Mouse (Mus musculus) layer of hippocampus, adult 2 months (tissue): ENCODE measurements around the gene Sec24a. TPM values are rescaled to one million over a fixed set of nuclear protein-coding genes. Genes with fewer than 3 reads are reported as not detected.
A peak's percentile ranks its signal among the peaks of the same experiment; 100 is the strongest.
"Not testable (repeated sequence)": the region's sequence is repeated elsewhere in the genome, so short reads cannot be mapped to it uniquely, and the experiment has no call there.

ENCODE experiments used
- DNase-seq, 2 experiments: peaks; one replicate each; pipeline ENCODE4 v3.0.0; 2022; ENCODE audit warnings: low spot score in 2 of 2
- H3K27ac ChIP-seq: fragments of 200-600 bp; 2 replicates; pipeline ENCODE4 v1.8.1; 2022
- H3K4me3 ChIP-seq: fragments of 200-600 bp; 2 replicates; pipeline ENCODE4 v1.8.1; 2022; ENCODE audit warnings: mild to moderate bottlenecking
- CTCF ChIP-seq: fragments of 200-600 bp; conservative IDR thresholded peaks from 2 replicates; pipeline ENCODE4 v1.8.1; 2022; ENCODE audit warnings: antibody characterized with exemption, mild to moderate bottlenecking, moderate library complexity
- long read RNA-seq, 2 experiments: library from polyadenylated mRNA; stranded (forward); transcript quantifications; one replicate each; pipeline ENCODE4 v2.0.0; 2021; ENCODE audit warnings: borderline mapping rate in 2 of 2
- total RNA-seq, 2 experiments: library from RNA; stranded (reverse); gene quantifications; 2 replicates each; pipeline ENCODE4 v1.2.3; 2021

Sec24a gene
- total RNA-seq, result 10 to 100 TPM; 17.6 to 21.6 TPM
- long read RNA-seq, experiment 1, partial matches to known transcripts, result 0 of 1 reads
- long read RNA-seq, experiment 1, other reads (novel, unspliced or antisense), result 1 of 1 reads
- long read RNA-seq, experiment 2, full-length matches to known transcripts, result 2 of 6 reads
- long read RNA-seq, experiment 2, partial matches to known transcripts, result 1 of 6 reads
- long read RNA-seq, experiment 2, other reads (novel, unspliced or antisense), result 3 of 6 reads

DNA sequence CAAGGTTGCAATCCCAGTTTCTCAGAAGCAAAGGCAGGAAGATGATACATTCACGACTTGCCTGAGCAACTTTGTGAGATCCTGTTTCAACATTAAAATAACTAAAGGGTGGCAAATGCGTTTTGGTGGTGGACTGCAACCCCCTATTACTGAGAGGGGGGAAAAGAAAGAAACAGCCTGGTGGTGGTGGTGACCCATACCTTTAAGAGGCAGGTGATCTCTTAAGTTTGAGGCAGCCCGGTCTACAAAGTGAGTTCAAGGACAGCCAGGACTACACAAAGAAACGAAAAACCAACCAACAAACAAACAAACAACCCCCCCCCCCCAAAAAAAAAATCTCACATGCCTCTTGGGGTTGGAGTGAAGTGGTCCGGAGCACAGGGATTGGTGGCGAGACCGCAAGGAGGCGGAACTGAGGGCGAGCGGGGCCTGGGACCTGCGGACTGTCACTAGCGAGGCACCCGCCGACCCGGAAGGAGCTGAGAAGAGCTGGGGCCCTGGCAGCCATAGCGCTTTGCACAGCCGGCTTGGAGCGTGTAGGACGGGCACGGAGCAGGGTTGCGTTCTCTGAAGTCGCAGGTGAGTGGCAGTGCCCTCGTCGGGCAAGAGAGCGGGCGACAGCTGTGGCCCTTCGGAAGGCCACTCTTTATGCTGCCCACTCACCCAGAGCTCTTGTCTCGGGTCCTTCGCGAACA, at the start of gene Sec24a, which contains the start of gene Sar1b:
Gene Sec24a (minus strand): TSS at position 422 of the 695 bp plus-strand sequence.
Gene Sar1b (plus strand): TSS at position 475 of the 695 bp plus-strand sequence.
- DNase-seq, result peak; percentile 76 to 84
- TF ChIP-seq CTCF, result peak; percentile 40
- Histone ChIP-seq H3K27ac (peak within 1 kb of the TSS; percentile 83), H3K4me3 (peak within 1 kb of the TSS; percentile 99)

DNA sequence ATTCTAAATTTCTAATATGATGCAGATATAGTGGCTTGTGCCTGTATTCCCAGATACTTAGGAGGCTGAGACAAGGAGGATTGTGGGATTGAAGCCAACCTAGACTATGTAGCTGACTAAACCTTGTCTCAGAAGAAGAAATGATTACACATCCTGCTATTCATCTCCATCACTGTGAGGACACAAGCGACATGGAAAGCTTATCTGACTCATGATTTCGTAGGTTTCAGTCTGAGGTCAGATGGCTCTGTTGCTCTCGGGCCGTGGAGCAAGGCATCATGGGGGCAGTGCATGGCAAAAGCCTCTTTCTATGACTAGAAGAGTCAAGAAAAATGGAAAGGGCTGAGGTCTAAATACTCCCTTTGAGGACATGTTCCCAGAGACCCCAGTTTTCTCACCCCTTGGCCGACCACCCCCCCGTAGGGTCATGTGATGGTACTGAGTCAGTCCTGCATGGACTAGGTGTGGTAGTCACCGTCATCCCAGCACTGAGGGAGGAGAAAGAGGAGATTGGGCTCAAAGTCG, 48.6 kb upstream of the Sec24a start:
- no peak for TF ChIP-seq CTCF
- Histone ChIP-seq H3K27ac (no peak overlapping the region), H3K4me3 (no peak overlapping the region)
- DNase-seq, result no peak

DNA sequence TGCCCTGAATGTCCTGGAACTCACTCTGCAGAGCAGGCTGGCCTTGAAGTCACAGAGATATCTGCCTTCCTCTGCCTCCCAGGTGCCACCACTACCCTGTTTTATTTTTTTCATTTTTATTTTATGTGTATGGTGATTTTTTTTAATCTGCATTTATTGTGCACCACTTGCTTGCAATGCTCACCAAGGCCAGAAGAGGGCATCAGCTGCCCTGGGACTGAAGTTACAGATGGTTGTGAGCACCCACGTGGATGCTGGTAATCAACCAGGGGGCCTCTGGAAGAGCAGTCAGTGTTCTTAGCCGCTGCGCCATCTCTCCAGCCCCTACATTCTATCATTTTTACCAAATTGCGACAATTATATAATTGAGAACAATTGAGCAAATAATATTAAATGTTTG, 47.8 kb upstream of the Sec24a start:
- no peak overlapping the region for H3K27ac ChIP-seq
- DNase-seq, result no peak
- no peak overlapping the region for H3K4me3 ChIP-seq
- peak; percentile 65 for TF ChIP-seq CTCF

DNA sequence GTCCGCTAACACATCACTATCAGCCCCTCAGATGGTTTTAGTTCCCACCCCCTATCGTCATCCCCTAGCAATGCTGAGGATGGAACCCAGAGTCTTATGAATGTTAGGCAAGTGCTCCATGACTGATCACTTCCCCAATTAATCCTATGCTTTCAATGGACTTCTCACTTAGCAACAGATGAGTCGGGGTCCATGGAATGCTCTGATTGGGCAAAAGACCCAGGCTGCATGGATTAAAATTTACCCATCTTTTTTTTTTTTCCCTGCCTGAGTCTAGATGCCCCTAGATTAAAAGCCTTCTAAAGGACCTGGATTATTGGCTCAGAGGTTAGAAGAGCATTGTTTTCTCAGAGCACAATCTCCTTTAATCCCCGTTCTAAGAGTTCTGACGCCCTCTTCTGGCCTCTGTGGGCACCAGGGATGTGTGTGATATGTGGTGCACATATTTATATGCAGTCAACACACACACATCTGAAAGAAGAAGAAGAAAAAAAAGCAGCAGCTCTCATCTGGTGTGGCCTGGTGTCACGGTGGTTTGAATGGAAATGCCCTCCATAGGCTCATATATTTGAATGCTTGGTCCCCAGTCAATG, 46.3 kb upstream of the Sec24a start:
- Histone ChIP-seq H3K4me3 (no peak overlapping the region), H3K27ac (no peak overlapping the region)
- peak; percentile 32 to 40 for DNase-seq
- TF ChIP-seq CTCF, result peak; percentile 49

DNA sequence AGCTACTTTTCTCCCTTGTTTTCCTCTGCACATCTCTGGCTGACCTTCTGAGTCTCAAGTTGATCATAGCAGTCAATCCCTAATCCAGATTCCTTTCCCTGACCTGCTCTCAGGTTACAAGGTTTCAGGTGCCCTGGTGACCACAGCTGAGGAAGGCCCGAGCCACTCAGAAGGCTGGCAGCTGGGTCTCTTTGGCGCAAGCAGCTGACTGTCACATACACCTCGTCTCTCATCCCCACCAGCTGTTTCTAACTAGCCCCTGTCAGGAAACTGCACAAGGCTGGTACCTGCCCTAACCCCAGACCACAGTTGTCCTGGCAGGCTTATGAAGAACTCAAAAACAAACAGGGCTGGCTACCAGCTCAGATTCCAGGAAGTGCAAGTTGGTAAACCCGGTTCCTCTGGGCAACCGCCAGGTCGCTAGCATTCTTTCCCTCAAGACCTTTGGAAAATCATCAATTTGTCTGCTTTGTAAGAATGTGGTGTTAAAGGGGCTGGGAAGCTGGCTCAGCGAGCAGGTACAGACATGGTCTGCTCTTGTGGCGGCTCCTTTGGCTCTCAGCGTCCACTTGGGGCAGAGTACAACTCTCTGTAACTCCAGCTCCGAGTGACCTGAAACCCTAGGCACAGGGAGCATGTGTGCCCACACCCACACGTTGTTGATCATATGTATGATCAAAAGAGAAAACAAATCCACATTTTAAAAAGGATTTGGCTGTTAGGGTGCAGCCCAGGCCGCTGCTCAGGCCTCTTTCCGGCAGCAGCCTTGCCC, 43.9 kb upstream of the Sec24a start:
- Histone ChIP-seq H3K27ac (no peak overlapping the region), H3K4me3 (no peak overlapping the region)
- no peak for DNase-seq
- TF ChIP-seq CTCF, result no peak

DNA sequence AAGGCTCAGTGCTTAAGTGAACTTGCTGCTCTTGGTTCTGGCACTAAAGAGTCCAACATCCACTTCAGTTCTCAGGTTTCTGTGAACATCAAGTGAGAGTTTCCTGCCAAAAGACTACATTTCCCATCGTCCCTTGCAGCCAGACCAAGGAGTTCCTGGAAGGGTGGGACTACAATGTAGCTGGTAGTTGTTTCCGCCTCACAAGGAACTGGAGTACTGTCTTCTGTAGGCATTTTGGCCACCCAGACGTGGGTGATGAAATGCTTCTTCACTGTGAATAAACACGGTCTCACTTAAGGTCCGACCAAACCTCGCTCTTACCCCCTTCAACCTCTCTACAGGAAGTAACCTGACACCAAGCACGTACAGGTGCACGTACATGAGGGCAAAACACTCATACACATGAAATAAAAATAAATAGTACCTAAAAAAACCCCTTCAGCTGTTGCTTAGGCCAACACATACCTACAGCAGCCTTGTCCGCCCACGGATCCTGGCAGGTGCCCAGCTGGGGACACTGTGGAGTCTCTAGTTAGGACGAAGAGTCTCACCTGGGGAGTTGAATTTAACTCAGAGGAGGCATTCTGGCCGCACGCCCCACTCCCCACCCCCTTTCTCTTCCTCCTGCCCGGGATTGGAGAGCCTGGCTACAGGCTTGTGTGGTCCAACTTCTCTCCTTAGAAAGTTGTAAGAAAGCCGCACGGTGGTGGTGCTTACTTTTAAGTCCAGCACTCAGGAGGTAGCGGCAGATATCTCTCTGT, 42.0 kb upstream of the Sec24a start:
- Histone ChIP-seq H3K27ac (peak overlapping the region; percentile 88), H3K4me3 (peak overlapping the region; percentile 66)
- no peak for TF ChIP-seq CTCF
- peak; percentile 76 to 80 for DNase-seq

DNA sequence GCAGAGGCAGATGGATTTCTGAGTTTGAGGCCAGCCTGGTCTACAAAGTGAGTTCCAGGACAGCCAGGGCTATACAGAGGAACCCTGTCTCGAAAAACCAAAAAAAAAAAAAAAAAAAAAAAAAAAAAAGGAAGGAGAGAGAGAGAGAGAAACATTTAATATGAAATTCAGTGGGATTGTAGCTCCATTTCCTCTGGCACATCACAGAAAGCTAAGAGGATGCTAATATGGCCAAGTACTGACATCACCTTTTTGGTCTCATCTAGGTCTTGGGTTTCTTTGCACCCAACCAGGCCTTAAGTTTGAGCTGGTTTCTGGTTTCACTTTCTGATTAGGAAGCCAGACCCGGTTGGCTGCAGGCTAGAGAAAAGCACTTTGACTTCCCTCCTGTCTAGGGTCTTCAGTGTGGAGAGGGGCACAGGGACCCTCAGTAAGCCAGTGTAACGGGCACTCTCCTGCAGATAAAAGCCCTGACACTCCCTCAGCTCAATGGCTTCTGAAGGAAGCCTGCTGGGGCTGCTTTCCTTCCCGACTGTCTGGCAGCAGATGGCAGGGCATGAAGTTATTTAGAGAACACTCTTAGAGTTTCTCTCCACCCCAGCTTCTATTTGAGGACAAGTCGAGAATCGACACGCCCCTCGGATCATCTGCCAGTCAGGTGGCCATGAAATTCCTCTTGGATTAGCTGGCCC, 37.3 kb upstream of the Sec24a start:
- DNase-seq, result no peak
- no peak for TF ChIP-seq CTCF
- peak overlapping the region; percentile 53; the same call in 1 of the 2 replicates for H3K27ac ChIP-seq
- H3K4me3 ChIP-seq, result no peak overlapping the region

DNA sequence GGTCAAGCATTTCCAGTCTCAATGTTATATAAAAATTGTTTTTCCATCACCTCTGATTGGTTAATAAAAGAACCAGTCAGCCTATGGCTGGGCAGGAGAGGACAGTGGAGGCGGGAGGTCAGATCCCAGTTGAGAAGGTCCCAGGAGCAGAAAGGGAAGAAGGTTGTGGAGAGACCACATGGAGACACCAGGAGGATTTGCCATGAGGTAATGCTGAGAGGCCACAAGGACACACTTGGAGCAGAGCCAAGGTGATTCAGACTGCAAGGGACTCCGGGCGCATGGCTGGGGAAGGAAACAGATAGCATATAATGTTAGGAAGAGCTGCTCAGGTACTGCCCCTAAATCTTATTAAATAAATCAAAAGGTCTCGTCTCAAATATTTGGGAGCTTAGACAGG, 32.8 kb upstream of the Sec24a start:
- Histone ChIP-seq H3K4me3 (no peak overlapping the region), H3K27ac (no peak overlapping the region)
- no peak for DNase-seq
- no peak for TF ChIP-seq CTCF

DNA sequence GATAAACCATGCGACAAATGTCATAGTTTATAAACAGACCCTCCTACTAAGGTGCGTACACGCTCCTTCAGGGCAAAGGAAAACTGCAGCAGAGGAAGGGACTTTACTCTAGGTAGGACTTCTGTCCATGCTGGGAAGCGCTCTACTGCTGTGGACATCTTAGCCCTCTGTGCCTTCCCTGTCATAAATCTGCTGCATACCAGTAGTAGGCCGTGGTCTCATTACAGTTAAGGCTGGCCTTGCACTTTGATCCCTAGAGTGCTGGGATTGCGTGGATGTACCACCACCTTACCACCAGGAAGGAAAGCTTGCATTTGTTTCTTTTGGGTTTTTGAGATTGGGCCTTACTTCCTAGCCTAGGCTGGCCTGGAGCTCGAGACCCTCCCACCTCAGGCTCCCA, 27.2 kb upstream of the Sec24a start:
- no peak overlapping the region for H3K27ac ChIP-seq
- H3K4me3 ChIP-seq, result no peak overlapping the region
- DNase-seq, result no peak
- no peak for TF ChIP-seq CTCF

DNA sequence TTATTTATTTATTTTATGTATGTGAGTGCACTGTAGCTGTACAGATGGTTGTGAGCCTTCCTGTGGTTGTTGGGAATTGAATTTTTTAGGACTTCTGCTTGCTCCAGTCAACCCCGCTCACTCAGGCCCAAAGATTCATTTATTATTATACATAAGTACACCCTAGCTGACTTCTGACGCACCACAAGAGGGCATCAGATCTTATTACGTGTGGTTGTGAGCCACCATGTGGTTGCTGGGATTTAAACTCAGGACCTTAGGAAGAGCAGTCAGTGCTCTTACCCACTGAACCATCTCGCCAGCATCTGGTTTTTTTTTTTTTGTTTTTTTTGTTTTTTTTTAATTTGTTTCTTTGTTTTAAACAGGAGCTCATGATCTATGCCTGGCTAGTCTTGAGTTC, 26.3 kb upstream of the Sec24a start:
- not testable (repeated sequence) for H3K27ac ChIP-seq, H3K4me3 ChIP-seq, DNase-seq
- peak; percentile 20; the same call in 1 of the 2 replicates for TF ChIP-seq CTCF

DNA sequence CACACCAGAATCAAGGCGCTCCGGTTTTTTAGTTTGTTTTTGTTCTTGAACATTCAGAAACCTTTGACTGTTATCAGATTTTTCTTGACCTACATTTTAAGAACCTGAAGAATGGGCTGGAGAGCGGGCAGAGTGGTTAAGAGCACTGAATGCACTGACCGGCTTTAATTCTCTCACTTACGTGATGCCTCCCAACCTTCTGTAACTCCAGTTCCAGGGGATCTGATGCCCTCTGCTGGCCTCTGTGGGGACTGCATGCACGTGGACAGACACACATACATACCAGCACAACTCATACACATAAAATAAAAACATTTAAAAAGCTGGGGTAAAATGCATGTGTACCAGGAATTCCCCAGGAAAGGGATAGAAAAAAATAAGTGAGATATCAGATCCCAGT, 22.5 kb upstream of the Sec24a start:
- TF ChIP-seq CTCF, result peak; percentile 74
- Histone ChIP-seq H3K4me3 (no peak overlapping the region), H3K27ac (no peak overlapping the region)
- DNase-seq, result no peak
